Mouse (Mus musculus): ENCODE measurements around the gene Nudc.
"Not testable (repeated sequence)": the region's sequence is repeated elsewhere in the genome, so short reads cannot be mapped to it uniquely, and the experiment has no call there.

Gene Nudc

GRCm38 (mm10) chr4:133536081-133536480 is 9.7 kb downstream of the Nudc start:
- no peak for DNase-seq (ENCODE audit: low spot score)

GRCm38 (mm10) chr4:133532777-133533176 is 13.0 kb downstream of the Nudc start:
- no peak for DNase-seq (ENCODE audit: low spot score)

DNA sequence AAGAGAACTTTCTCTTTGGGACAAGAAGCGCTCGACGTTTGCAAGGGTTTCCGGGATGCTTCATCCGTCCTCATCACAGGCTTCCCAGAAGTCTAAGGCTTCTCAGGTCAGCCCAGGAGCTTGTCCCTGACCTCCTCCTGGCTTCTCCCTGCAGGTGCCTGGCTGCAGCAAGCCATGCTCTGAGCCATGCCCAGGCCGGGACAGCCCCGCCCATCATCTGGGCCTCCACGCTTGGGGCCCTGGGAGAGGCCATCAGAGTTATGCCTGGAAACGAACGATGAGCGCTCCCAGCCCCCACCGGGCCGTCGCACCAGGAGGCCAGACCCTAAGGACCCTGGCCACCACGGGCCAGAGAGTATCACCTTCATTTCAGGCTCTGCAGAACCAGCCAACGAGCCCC is 18.0 kb downstream of the Nudc start:
- DNase-seq (ENCODE audit: low spot score) = no peak

GRCm38 (mm10) chr4:133521502-133521901 is 24.3 kb downstream of the Nudc start:
- no peak for DNase-seq (ENCODE audit: low spot score)

DNA sequence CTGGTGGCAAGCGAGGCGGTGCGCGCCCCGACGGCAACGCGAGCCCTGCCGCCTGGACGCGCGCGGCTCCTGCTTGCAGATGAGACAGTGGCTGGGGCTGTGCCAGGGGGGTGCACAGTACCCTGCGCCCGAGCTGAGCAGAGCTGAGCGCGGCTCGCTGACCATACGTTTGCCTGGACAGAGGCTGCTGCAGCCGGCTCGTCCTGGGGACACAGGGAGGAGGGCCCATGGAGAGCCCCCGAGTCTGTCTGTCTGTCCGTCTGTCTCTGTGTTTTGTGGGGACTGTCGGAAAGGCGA is 26.5 kb downstream of the Nudc start:
- no peak for DNase-seq (ENCODE audit: low spot score)

DNA sequence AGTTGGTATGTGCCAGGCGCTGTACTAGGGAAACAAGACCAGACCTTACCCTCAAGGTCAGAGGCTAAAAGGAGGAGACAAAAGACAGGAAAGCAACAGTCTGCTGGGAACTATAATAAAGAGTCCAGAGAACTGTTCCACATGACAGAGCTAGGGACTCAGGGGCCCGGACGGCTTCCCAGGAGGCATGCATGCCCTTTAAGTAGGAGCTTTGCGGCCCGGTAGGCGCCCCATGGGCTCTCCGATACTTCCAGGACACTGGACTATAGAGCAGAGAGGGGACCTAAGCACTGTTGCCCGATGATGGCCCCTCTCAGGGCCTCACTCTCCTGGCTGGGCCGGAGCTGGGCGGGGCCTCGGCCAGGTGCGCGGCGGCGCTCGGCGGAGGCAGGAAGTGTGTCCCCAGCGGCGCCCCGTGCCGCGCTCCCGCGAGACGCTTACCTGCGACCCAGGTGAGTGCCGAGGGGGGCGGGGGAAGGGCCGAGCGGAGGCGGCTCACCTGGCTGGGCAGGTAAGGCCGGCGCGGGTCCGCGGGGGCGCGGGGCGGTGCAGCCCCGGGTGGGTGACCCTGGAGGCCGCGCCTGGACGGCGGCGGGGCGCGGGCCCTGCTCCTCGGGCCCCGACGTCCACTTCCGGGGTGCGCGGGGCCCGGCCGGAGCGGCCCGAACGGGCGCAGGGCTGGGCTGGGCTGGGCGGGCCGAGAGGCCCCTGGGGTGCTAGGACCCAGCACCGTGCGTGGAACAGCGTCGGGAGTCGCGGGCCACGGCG is 27.0 kb downstream of the Nudc start, which contains the start of gene Kdf1:
Gene Kdf1, plus strand, starts transcription at position 363 of the 768 bp plus-strand sequence.
- no peak for DNase-seq (ENCODE audit: low spot score)

DNA sequence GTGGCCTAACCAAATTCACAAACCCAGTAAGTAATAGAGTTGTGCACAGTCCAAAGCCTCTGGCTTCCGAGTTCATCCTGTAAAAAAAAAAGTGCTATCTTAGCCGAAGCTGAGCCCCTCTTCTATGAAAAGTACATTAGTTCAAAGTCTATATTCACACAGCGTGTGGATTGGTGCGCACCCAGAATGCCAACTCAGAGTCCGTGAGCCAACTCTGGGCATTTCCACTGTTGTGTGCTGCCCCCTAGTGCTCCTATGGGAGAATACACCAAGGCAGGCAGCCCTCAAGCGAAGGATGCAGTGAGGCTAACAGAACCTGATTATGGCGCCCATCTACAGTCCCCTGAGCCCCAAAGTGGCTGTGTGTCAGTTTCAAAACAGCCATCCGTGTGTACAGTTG is 32.8 kb downstream of the Nudc start:
- peak; percentile 86 for DNase-seq (ENCODE audit: low spot score)

- not testable (repeated sequence) for DNase-seq (ENCODE audit: low spot score)
Observed at GRCm38 (mm10) chr4:133512511-133512910, 33.3 kb downstream of the Nudc start.

DNA sequence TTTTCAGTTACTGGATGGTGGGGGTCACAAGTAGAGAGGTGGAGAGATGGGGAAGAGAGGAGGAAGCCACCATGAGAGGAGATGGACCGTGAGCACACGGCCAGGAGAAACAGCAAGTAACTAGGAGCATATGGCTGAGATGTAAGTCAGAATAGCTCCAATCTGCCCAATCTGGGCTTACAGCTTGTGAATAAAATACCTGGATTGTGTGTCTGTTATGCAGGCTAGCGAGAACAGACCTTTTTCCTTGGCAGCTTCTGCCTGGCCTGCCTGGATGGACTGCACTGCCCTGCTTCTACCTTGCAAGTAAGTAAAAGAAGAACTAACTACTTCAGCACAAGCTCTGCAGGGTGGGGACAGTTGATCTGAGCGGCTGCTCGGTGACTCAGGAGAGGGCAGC is 34.7 kb downstream of the Nudc start:
- DNase-seq (ENCODE audit: low spot score) = no peak

DNA sequence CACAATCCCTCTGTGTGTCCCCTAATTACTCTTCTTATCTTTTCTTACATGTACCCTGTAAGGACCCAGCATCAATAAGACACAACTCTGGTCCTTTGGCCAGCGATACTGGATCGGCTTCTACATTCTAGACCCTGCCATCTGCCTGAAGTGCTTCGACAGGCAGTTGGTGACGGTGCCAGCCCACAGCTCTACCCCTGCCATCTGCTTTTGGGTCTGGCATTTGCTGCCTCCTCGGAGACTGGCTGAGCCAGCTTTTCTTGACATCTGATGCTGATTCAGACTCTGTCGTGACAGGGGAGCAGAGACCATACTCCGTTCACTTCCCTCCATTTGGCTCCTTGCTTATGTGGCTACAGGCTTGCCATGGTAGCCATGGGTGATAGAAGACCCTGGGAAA is 36.8 kb downstream of the Nudc start:
- DNase-seq (ENCODE audit: low spot score) = no peak

- DNase-seq (ENCODE audit: low spot score) = no peak
Observed at GRCm38 (mm10) chr4:133506573-133506972, 39.2 kb downstream of the Nudc start.

DNA sequence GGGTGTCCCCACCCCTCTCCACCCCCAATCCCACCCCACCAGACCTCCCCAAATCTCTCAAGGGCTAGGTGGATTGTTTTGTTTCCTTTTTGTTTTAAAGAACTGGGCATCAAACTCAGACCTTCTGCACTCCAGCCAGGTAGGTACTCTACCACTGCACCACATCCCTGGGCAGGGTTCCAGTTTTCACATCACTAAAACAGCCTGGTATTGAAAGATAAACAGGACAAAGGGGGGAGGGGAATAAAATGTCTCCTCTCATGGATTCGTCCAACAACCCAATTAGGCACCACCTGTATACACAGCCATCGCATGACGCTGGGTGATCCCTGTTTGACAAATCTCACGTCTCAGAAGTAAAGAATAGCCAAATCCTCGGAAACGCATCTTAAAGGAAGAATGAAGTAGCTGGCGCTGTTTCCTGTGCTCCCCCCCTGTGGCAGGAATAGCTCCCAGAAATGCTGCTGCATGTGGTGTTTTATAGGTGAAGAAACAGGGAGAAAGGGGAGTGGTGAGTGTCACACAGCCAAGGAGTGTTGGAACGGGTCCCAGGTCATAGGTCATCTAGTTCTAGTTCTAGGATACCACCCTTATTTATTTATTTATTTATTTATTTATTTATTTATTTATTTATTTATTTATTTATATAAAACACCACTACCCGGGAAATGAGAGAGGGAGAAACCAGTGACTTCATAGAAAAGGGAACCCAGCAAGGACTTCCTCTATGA is 40.9 kb downstream of the Nudc start:
- DNase-seq (ENCODE audit: low spot score) = no peak

- DNase-seq (ENCODE audit: low spot score) = no peak
Observed at GRCm38 (mm10) chr4:133504300-133504699, 41.5 kb downstream of the Nudc start.

DNA sequence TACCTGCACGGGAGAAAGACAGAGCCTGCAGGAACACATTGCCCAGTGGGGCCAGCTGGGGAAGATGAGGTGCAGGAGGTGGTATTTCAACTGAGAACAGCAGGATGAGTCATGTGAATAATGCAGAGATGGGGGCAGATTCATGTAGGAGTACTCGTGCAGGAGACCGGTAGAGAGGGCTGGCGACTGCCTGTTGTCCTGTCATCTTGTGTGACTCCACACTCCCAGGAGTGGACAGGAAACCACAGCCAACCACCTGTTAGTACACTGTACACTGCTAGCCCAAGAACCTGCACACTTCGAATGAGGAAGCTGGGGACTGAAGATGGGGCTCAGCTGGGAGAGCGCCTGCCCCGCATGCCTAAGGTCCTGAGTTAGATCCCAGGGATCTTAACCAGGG is 44.3 kb downstream of the Nudc start:
- DNase-seq (ENCODE audit: low spot score) = no peak

DNA sequence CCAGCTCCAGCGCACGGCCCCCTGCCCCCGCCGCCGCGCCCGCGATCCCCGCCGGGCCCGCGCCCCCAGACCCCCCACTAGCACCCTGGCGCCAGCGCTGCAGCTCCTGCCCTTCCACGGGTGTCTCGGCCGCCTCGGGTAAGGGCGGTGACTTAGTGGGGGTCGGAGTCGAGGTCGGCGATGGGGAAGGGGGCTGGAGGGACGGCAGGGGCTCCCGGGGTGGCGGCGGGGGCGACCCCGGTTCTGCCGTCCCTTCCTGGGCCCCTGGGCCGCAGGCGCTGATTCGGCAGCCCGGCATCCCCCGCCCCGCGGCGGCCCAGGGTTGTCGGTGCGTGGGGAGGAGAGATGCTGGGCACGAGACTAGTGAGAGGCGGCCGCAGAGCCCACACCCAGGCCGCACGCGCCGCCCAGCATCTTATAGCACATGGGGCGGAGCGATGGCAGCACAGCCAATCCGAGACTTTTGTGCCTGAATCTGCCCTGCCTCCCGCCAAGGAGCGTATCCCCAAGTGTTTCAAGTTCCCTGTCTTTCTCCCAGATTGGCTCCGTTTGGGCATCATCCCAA is 47.6 kb downstream of the Nudc start, which contains the start of gene Trnp1:
Gene Trnp1, minus strand, starts transcription at position 391 of the 565 bp plus-strand sequence.
- peak; percentile 87 for DNase-seq (ENCODE audit: low spot score)

DNA sequence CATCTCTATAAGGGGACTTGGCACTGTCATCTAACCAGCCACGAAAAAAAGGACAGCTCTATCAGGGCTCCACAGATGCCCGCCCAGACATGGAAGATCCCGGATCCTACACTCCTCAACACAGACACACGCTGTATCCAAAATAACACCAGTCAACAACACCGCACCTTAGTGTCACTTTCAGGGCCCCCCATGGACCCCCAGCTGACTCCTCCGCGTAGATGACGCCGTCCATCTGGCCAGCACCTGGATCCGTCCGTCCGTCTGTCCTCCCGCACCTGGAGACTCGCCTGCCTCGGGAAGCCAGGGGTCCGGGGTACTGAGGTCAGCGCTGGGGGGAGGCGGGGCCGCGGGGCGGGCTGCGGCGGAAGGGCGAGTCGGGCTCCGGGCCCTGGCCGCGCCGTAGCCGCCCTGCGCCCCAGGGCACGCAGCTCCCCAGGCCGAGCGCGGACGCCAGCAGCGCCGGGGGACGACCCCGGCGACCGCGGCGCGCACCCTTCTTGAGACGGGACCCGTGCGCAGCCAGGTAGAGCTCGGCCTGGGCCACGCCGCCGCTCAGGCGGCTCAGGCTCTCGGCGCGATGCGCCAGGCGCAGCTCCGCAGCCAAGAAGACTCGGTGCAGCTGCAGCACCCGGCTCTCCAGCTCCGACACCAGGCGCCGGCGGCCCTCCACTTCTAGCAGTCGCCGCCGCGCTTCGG is 48.2 kb downstream of the Nudc start:
- DNase-seq (ENCODE audit: low spot score) = peak; percentile 50

- no peak for DNase-seq (ENCODE audit: low spot score)
Observed at GRCm38 (mm10) chr4:133496738-133497445, 48.9 kb downstream of the Nudc start.

DNA sequence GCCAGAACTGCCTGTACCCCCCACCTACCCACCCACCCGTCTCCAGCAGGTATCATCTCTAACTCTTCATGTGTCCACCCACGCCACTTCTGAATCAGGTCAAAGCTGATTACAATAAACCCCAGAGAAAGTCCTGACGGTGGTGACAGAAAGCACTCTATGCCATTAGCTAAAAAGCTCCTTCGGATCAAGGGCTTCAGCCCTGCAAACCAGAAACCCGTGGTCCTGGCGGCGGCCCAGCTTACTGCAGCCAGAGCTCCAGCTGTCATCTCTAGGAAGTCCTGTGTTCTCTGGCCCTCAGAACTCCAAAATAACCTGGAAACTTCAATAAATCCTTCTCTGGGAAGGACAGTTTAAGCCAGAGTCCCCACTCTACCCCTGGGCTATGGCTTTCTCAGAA is 50.1 kb downstream of the Nudc start:
- peak; percentile 49 for DNase-seq (ENCODE audit: low spot score)

DNA sequence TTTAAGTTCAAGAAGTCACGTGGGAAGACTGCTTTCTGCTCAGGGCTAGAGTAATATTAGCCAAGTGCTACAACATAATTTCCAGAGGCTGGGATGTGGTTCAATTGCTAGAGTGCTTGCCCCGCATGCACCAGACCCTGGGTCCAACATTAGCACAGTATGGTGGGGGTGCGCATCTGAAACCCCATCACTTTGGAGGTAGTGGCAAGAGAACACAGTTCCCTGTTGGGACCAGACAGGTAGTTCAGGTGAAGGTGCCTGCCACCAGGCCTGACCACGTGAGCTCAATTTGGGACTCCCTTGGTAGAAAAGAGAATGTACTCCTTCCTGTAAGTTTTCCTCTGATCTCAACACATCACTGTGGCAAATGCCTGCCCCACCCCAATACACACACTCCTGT is 50.9 kb downstream of the Nudc start:
- no peak for DNase-seq (ENCODE audit: low spot score)

- peak; percentile 94 for DNase-seq (ENCODE audit: low spot score)
Observed at GRCm38 (mm10) chr4:133494432-133494831, 51.4 kb downstream of the Nudc start.

- no peak for DNase-seq (ENCODE audit: low spot score)
Observed at GRCm38 (mm10) chr4:133493895-133494294, 51.9 kb downstream of the Nudc start.

- peak; percentile 42 for DNase-seq (ENCODE audit: low spot score)
Observed at GRCm38 (mm10) chr4:133491800-133492199, 54.0 kb downstream of the Nudc start.

All from retina, embryonic 14.5 days (tissue).